8 mouse cellular contexts compared by ENCODE assay signal in genomic region chr1:165658602-165659001, GRCm38 (mm10). TPM values are rescaled to one million over a fixed set of nuclear protein-coding genes. Genes with fewer than 3 reads are reported as not detected.
DNase-seq lines count a peak whose midpoint lies in the region; ATAC-seq and TF ChIP-seq lines count a peak whose summit lies in the region.

No protein-coding gene starts in this region.

- in situ Hi-C loops in ES-E14 (cut with MboI; ENCODE audit: low sequenced_read_pairs in 2 of 2, unreplicated experiment in 2 of 2) = no loop called here

- no peaks in the 10 kb centered on the region for H3K36me3 ChIP-seq in ES-E14 (ENCODE audit: control insufficient read depth, insufficient read depth, low read length, poor library complexity, severe bottlenecking)
- peaks cover 76% of the 10 kb centered on the region for H3K36me3 ChIP-seq in heart, postnatal 0 days (replicated peaks; ENCODE audit: control insufficient read depth, insufficient read depth, low read length)
- no peaks in the 10 kb centered on the region; the same call in 1 of the 2 replicates for H3K36me3 ChIP-seq in liver, embryonic 16.5 days (ENCODE audit: control insufficient read depth, insufficient read depth)

- peak; percentile 79 for DNase-seq in ES-E14 (ENCODE audit: low read depth, low spot score)
- DNase-seq in adrenal gland, postnatal 10 days = peak; percentile 84
- peak; percentile 75 for DNase-seq in embryo, embryonic 9.5 days (ENCODE audit: extremely low spot score)
- DNase-seq in heart, postnatal 0 days (ENCODE audit: low spot score) = peak; percentile 78
- peak; percentile 89 for DNase-seq in layer of hippocampus, adult 11-12 months (ENCODE audit: low spot score)
- DNase-seq in retina, adult 2 months (ENCODE audit: low read depth, low spot score) = peak; percentile 34
- DNase-seq in urinary bladder, postnatal 4 days (ENCODE audit: low spot score in 2 of 2) = peak; percentile 42 to 70

- no peak overlapping the region for H3K9ac ChIP-seq in ES-E14 (ENCODE audit: insufficient read depth, low read depth, low read length, poor library complexity, severe bottlenecking)
- no peak overlapping the region for H3K9ac ChIP-seq in heart, postnatal 0 days (replicated peaks; ENCODE audit: low read depth, low read length)
- H3K9ac ChIP-seq in liver, embryonic 16.5 days (ENCODE audit: low read depth, low read length) = no peak overlapping the region

- H3K27ac ChIP-seq in ES-E14 (ENCODE audit: insufficient read depth, low read depth, low read length, poor library complexity, severe bottlenecking) = no peak overlapping the region
- H3K27ac ChIP-seq in heart, postnatal 0 days (ENCODE audit: low read depth) = no peak overlapping the region
- H3K27ac ChIP-seq in liver, embryonic 16.5 days (ENCODE audit: low read length) = no peak overlapping the region

- WGBS in heart, postnatal 0 days = 38% methylated on average over 5 of the region's 5 CpGs
- WGBS in liver, embryonic 16.5 days (ENCODE audit: insufficient replicate concordance) = 28% methylated on average over 5 of the region's 5 CpGs

- ATAC-seq in heart, postnatal 0 days (ENCODE audit: insufficient read depth, low read depth) = peak; percentile 25; the same call in 1 of the 2 replicates
- ATAC-seq in liver, embryonic 16.5 days (ENCODE audit: low read depth) = peak; percentile 27; the same call in 1 of the 2 replicates

- no peaks in the 10 kb centered on the region for H3K27me3 ChIP-seq in heart, postnatal 0 days (ENCODE audit: control insufficient read depth, insufficient read depth, low read length)
- no peaks in the 10 kb centered on the region for H3K27me3 ChIP-seq in liver, embryonic 16.5 days (ENCODE audit: control insufficient read depth, insufficient read depth, low read depth, low read length)

- TF ChIP-seq EP300 in heart, postnatal 0 days (IDR thresholded peaks at IDR 0.05; ENCODE audit: low read depth) = no peak

- H3K4me3 ChIP-seq in ES-E14 (ENCODE audit: insufficient read depth in 1 of 2, low read depth in 1 of 2, low read length in 2 of 2, poor library complexity in 1 of 2, severe bottlenecking in 1 of 2) = no peak overlapping the region
- no peak overlapping the region for H3K4me3 ChIP-seq in heart, postnatal 0 days (ENCODE audit: low read depth, low read length)
- no peak overlapping the region for H3K4me3 ChIP-seq in liver, embryonic 16.5 days (ENCODE audit: low read depth, low read length)

- peak; percentile 84 for TF ChIP-seq CTCF in heart, postnatal 0 days (IDR thresholded peaks at IDR 0.05; ENCODE audit: low read depth)

- H3K9me3 ChIP-seq in ES-E14 (ENCODE audit: control insufficient read depth, insufficient read depth, low read depth, low read length) = no peaks in the 10 kb centered on the region
- H3K9me3 ChIP-seq in heart, postnatal 0 days (replicated peaks; ENCODE audit: control insufficient read depth, low read length) = no peaks in the 10 kb centered on the region
- H3K9me3 ChIP-seq in liver, embryonic 16.5 days (replicated peaks; ENCODE audit: control insufficient read depth, low read length) = no peaks in the 10 kb centered on the region

- no peak overlapping the region for H3K4me2 ChIP-seq in heart, postnatal 0 days (ENCODE audit: low read depth, low read length)
- no peak overlapping the region for H3K4me2 ChIP-seq in liver, embryonic 16.5 days (ENCODE audit: low read depth, low read length)

- H3K4me1 ChIP-seq in ES-E14 (ENCODE audit: control insufficient read depth in 2 of 2, insufficient read depth in 2 of 2, low read length in 2 of 2, poor library complexity in 1 of 2) = peaks cover 0 to 7% of the 10 kb centered on the region in 2 experiments; a peak in 1 of 4 replicates
- peaks cover 22% of the 10 kb centered on the region for H3K4me1 ChIP-seq in heart, postnatal 0 days (ENCODE audit: control insufficient read depth, insufficient read depth)
- H3K4me1 ChIP-seq in liver, embryonic 16.5 days (ENCODE audit: control insufficient read depth, low read depth, low read length) = no peaks in the 10 kb centered on the region

TF ChIP-seq in ES-E14, 5 proteins besides CTCF, POLR2A, EP300 and RAD21:
- TF ChIP-seq ZC3H11A (IDR thresholded peaks at IDR 0.05; ENCODE audit: borderline replicate concordance, low read depth, low read length) = 0 out of 2 replicates have a peak, but pooled peaks have one; percentile 33
- TF ChIP-seq HCFC1 (IDR thresholded peaks at IDR 0.05; ENCODE audit: borderline replicate concordance, insufficient read depth, low read length) = no peak
TF ChIP-seq in ES-E14: peak in this region for 1.

RNA-seq across cellular contexts. Expression of gene Mpzl1, which starts 24.3 kb away (rescaled TPM):
- total RNA-seq in ES-E14 (2012; rRNA removed) = 52.0 and 60.1 TPM in 2 replicates
- 10 to 100 TPM; 46.1 to 56.6 TPM for total RNA-seq in adrenal gland, postnatal 10 days (2021)
- total RNA-seq in heart, postnatal 0 days (2014; rRNA removed; ENCODE audit: low replicate concordance) = 16.6 and 17.9 TPM in 2 replicates
- polyA plus RNA-seq in heart, postnatal 0 days (2015; fragmentation: Nextera tagmentation; extraction: Ambion mirVana) = 57.1 and 57.5 TPM in 2 replicates
- polyA plus RNA-seq in liver, embryonic 16.5 days (2015; fragmentation: Nextera tagmentation; extraction: Ambion mirVana) = 21.9 and 23.9 TPM in 2 replicates

RNA-seq across cellular contexts. Expression of gene Rcsd1, which starts 51.0 kb away (rescaled TPM):
- total RNA-seq in ES-E14 (2012; rRNA removed) = 1.5 and 5.4 TPM in 2 replicates
- 10 to 100 TPM; 27.8 to 32.6 TPM for total RNA-seq in adrenal gland, postnatal 10 days (2021)
- total RNA-seq in heart, postnatal 0 days (2014; rRNA removed; ENCODE audit: low replicate concordance) = 88.6 and 94.0 TPM in 2 replicates
- polyA plus RNA-seq in heart, postnatal 0 days (2015; fragmentation: Nextera tagmentation; extraction: Ambion mirVana) = 103 and 116 TPM in 2 replicates
- polyA plus RNA-seq in liver, embryonic 16.5 days (2015; fragmentation: Nextera tagmentation; extraction: Ambion mirVana) = 12.1 and 12.8 TPM in 2 replicates

Comparison
In these comparisons a context has a peak if more than half of its experiments do, and no peak if none do; other contexts are left out.
1. DNase-seq: peak in every context shown above with its lines; median percentile 89 in layer of hippocampus, adult 11-12 months; 84 in adrenal gland, postnatal 10 days; 79 in ES-E14; 78 in heart, postnatal 0 days; 75 in embryo, embryonic 9.5 days; 56 in urinary bladder, postnatal 4 days; 34 in retina, adult 2 months.